Mouse (Mus musculus) heart, embryonic 16.5 days (tissue): ENCODE measurements around the gene Sept9. TPM values are rescaled to one million over a fixed set of nuclear protein-coding genes. Genes with fewer than 3 reads are reported as not detected.
A peak's percentile ranks its signal among the peaks of the same experiment; 100 is the strongest.

Source experiments
- ATAC-seq: fragments of 200-750 bp; cut with Nextera tagmentation; replicated peaks from 2 replicates; pipeline ENCODE4 v1.8.0; 2017; ENCODE audit warnings: moderate number of reproducible peaks; ENCODE audit not compliant: insufficient read depth, low FRiP score; ENCODE audit errors: extremely low read depth
- H3K27ac ChIP-seq: fragments of 300-500 bp; sonication (generic); 2 replicates; pipeline ENCODE4 v1.5.1; 2014; ENCODE audit warnings: mild to moderate bottlenecking, low read length, control low read depth, moderate library complexity
- H3K27me3 ChIP-seq: fragments of 300-500 bp; sonication (generic); 2 replicates; pipeline ENCODE4 v1.6.1; 2014; ENCODE audit warnings: low read length, mixed read lengths; ENCODE audit not compliant: control insufficient read depth, insufficient read depth
- H3K36me3 ChIP-seq: fragments of 300-500 bp; sonication (generic); 2 replicates; pipeline ENCODE4 v1.6.1; 2014; ENCODE audit not compliant: control insufficient read depth, insufficient read depth
- H3K4me1 ChIP-seq: fragments of 300-500 bp; sonication (generic); 2 replicates; pipeline ENCODE4 v1.6.1; 2014; ENCODE audit warnings: low read length, mixed read lengths; ENCODE audit not compliant: control insufficient read depth, insufficient read depth
- H3K4me2 ChIP-seq: fragments of 300-500 bp; sonication (generic); 2 replicates; pipeline ENCODE4 v1.6.1; 2014; ENCODE audit warnings: low read depth, mild to moderate bottlenecking, control low read depth, low read length
- H3K4me3 ChIP-seq: fragments of 300-500 bp; sonication (generic); 2 replicates; pipeline ENCODE4 v1.5.1; 2014; ENCODE audit warnings: mild to moderate bottlenecking, control low read depth, low read length
- H3K9ac ChIP-seq: fragments of 300-500 bp; sonication (generic); 2 replicates; pipeline ENCODE4 v1.6.1; 2014; ENCODE audit warnings: low read length, control low read depth
- H3K9me3 ChIP-seq: fragments of 300-500 bp; sonication (generic); replicated peaks from 2 replicates; pipeline ENCODE4 v1.6.1; 2016; ENCODE audit warnings: low read length; ENCODE audit not compliant: control insufficient read depth
- WGBS: fragments of 180-500 bp; shearing (Covaris S2); extraction: QIAGEN DNeasy Blood & Tissue Kit; methylation state at CpG from one replicate; pipeline ENCODE4 v1.1.7; 2014; 5-methylcytosine and 5-hydroxymethylcytosine counted together
- polyA plus RNA-seq: library from polyadenylated mRNA; unstranded; fragments of >200 nt; fragmentation: Nextera tagmentation; extraction: Ambion mirVana; gene quantifications from 2 replicates; pipeline ENCODE4 v1.2.1, GENCODE M21; 2015

Gene Sept9
- polyA plus RNA-seq, 1 experiment from 2014 or later, result 71.0 TPM

- no peak for ATAC-seq
- H3K9ac ChIP-seq, result no peak overlapping the region
- 74% methylated on average over 13 of the region's 13 CpGs for WGBS
- H3K4me1 ChIP-seq, result peaks cover 31% of the 10 kb centered on the region
- H3K4me2 ChIP-seq, result no peak overlapping the region
- peaks cover 30% of the 10 kb centered on the region for H3K36me3 ChIP-seq
- no peaks in the 10 kb centered on the region; the same call in 1 of the 2 replicates for H3K9me3 ChIP-seq
- no peaks in the 10 kb centered on the region for H3K27me3 ChIP-seq
- peak overlapping the region; percentile 41; the same call in 1 of the 2 replicates for H3K27ac ChIP-seq
- H3K4me3 ChIP-seq, result no peak overlapping the region
Observed at GRCm38 (mm10) chr11:117159257-117159945, 40.1 kb upstream of the Sept9 start.

GRCm38 (mm10) chr11:117159946-117160307 is 39.5 kb upstream of the Sept9 start:
- peaks cover 30% of the 10 kb centered on the region for H3K36me3 ChIP-seq
- no peaks in the 10 kb centered on the region; the same call in 1 of the 2 replicates for H3K9me3 ChIP-seq
- H3K4me1 ChIP-seq, result peaks cover 27% of the 10 kb centered on the region
- H3K27ac ChIP-seq, result peak overlapping the region; percentile 41; the same call in 1 of the 2 replicates
- H3K4me2 ChIP-seq, result no peak overlapping the region
- peak; percentile 30; the same call in 1 of the 2 replicates for ATAC-seq
- no peak overlapping the region for H3K9ac ChIP-seq
- no peaks in the 10 kb centered on the region for H3K27me3 ChIP-seq
- 49% methylated on average over 5 of the region's 5 CpGs for WGBS
- H3K4me3 ChIP-seq, result no peak overlapping the region

GRCm38 (mm10) chr11:117160791-117161190 is 38.7 kb upstream of the Sept9 start:
- Histone ChIP-seq H3K27ac (no peak overlapping the region), H3K4me1 (peaks cover 27% of the 10 kb centered on the region), H3K36me3 (peaks cover 23% of the 10 kb centered on the region), H3K4me3 (no peak overlapping the region), H3K9me3 (no peaks in the 10 kb centered on the region; the same call in 1 of the 2 replicates), H3K27me3 (no peaks in the 10 kb centered on the region), H3K4me2 (no peak overlapping the region), H3K9ac (no peak overlapping the region)
- WGBS, result 92% methylated on average over 12 of the region's 12 CpGs
- ATAC-seq, result no peak

- Histone ChIP-seq H3K9ac (no peak overlapping the region), H3K27me3 (no peaks in the 10 kb centered on the region), H3K36me3 (peaks cover 17% of the 10 kb centered on the region), H3K4me2 (no peak overlapping the region), H3K9me3 (no peaks in the 10 kb centered on the region; the same call in 1 of the 2 replicates), H3K4me1 (peaks cover 25% of the 10 kb centered on the region), H3K4me3 (no peak overlapping the region), H3K27ac (no peak overlapping the region)
- no peak for ATAC-seq
- 60% methylated on average over 8 of the region's 8 CpGs for WGBS
Observed at GRCm38 (mm10) chr11:117161574-117161973, 37.9 kb upstream of the Sept9 start.

- peaks cover 6% of the 10 kb centered on the region; the same call in 1 of the 2 replicates for H3K36me3 ChIP-seq
- 59% methylated on average over 9 of the region's 9 CpGs for WGBS
- no peak overlapping the region for H3K27ac ChIP-seq
- no peaks in the 10 kb centered on the region for H3K27me3 ChIP-seq
- ATAC-seq, result no peak
- peaks cover 22% of the 10 kb centered on the region for H3K4me1 ChIP-seq
- H3K4me3 ChIP-seq, result no peak overlapping the region
- no peak overlapping the region; the same call in 1 of the 2 replicates for H3K4me2 ChIP-seq
- no peaks in the 10 kb centered on the region; the same call in 1 of the 2 replicates for H3K9me3 ChIP-seq
- no peak overlapping the region for H3K9ac ChIP-seq
Observed at GRCm38 (mm10) chr11:117163098-117163497, 36.4 kb upstream of the Sept9 start.

GRCm38 (mm10) chr11:117163771-117164170 is 35.7 kb upstream of the Sept9 start:
- Histone ChIP-seq H3K4me3 (no peak overlapping the region), H3K27ac (no peak overlapping the region), H3K4me2 (no peak overlapping the region), H3K9ac (no peak overlapping the region), H3K9me3 (no peaks in the 10 kb centered on the region; the same call in 1 of the 2 replicates), H3K27me3 (no peaks in the 10 kb centered on the region), H3K36me3 (peaks cover 3% of the 10 kb centered on the region; the same call in 1 of the 2 replicates), H3K4me1 (peaks cover 16% of the 10 kb centered on the region)
- no peak for ATAC-seq
- 57% methylated on average over 6 of the region's 6 CpGs for WGBS

GRCm38 (mm10) chr11:117168278-117169087 is 31.0 kb upstream of the Sept9 start:
- no peak overlapping the region for H3K9ac ChIP-seq
- no peaks in the 10 kb centered on the region for H3K36me3 ChIP-seq
- H3K9me3 ChIP-seq, result no peaks in the 10 kb centered on the region; the same call in 1 of the 2 replicates
- H3K27me3 ChIP-seq, result no peaks in the 10 kb centered on the region
- 78% methylated on average over 20 of the region's 20 CpGs for WGBS
- H3K4me1 ChIP-seq, result no peaks in the 10 kb centered on the region
- ATAC-seq, result no peak
- H3K4me3 ChIP-seq, result no peak overlapping the region
- no peak overlapping the region for H3K4me2 ChIP-seq
- no peak overlapping the region for H3K27ac ChIP-seq

- H3K27me3 ChIP-seq, result no peaks in the 10 kb centered on the region
- H3K9ac ChIP-seq, result no peak overlapping the region
- no peaks in the 10 kb centered on the region for H3K4me1 ChIP-seq
- H3K9me3 ChIP-seq, result no peaks in the 10 kb centered on the region
- H3K4me2 ChIP-seq, result no peak overlapping the region
- 88% methylated on average over 11 of the region's 11 CpGs for WGBS
- H3K4me3 ChIP-seq, result no peak overlapping the region
- no peak overlapping the region for H3K27ac ChIP-seq
- ATAC-seq, result no peak
- H3K36me3 ChIP-seq, result no peaks in the 10 kb centered on the region
Observed at GRCm38 (mm10) chr11:117169088-117169635, 30.3 kb upstream of the Sept9 start.
